Mouse (Mus musculus): ENCODE data around the gene Fam129c.

Fam129c gene

GRCm38 (mm10) chr8:71597451-71597850 is at the start of gene Fam129c:
Gene Fam129c (plus strand): TSS chr8:71597648.
- WGBS, result 85% methylated on average over 3 of the region's 3 CpGs

- WGBS, result 66% methylated on average over 7 of the region's 7 CpGs
Measured at GRCm38 (mm10) chr8:71550754-71551153, 46.7 kb upstream of the Fam129c start.

GRCm38 (mm10) chr8:71552770-71553169 is 44.7 kb upstream of the Fam129c start:
- 82% methylated on average over 6 of the region's 6 CpGs for WGBS

- WGBS, result 66% methylated on average over 6 of the region's 6 CpGs
Measured at GRCm38 (mm10) chr8:71554001-71554400, 43.4 kb upstream of the Fam129c start.

- 89% methylated on average over 2 of the region's 2 CpGs for WGBS
Measured at GRCm38 (mm10) chr8:71554644-71555043, 42.8 kb upstream of the Fam129c start.

GRCm38 (mm10) chr8:71558071-71558957 is 39.1 kb upstream of the Fam129c start, which contains the start of gene Tmem221:
Gene Tmem221 (minus strand): TSS chr8:71558871.
- WGBS, result 6% methylated on average over 70 of the region's 70 CpGs

GRCm38 (mm10) chr8:71558958-71559690 is 38.3 kb upstream of the Fam129c start:
- WGBS, result 8% methylated on average over 24 of the region's 24 CpGs

GRCm38 (mm10) chr8:71560071-71560470 is 37.4 kb upstream of the Fam129c start:
- WGBS, result 89% methylated on average over 3 of the region's 3 CpGs

GRCm38 (mm10) chr8:71560765-71561164 is 36.7 kb upstream of the Fam129c start:
- 86% methylated on average over 5 of the region's 5 CpGs for WGBS

- 15% methylated on average over 15 of the region's 15 CpGs for WGBS
Measured at GRCm38 (mm10) chr8:71561401-71561800, 36.0 kb upstream of the Fam129c start.

- WGBS, result 1% methylated on average over 33 of the region's 33 CpGs
Measured at GRCm38 (mm10) chr8:71562751-71563150, 34.7 kb upstream of the Fam129c start.

GRCm38 (mm10) chr8:71563992-71564391 is 33.5 kb upstream of the Fam129c start:
- WGBS, result 96% methylated on average over 4 of the region's 4 CpGs

- WGBS, result 77% methylated on average over 3 of the region's 3 CpGs
Measured at GRCm38 (mm10) chr8:71566501-71566900, 30.9 kb upstream of the Fam129c start, which contains the start of gene Nxnl1. Gene Nxnl1 (minus strand): TSS chr8:71566601.

- 87% methylated on average over 7 of the region's 7 CpGs for WGBS
Measured at GRCm38 (mm10) chr8:71567587-71567986, 29.9 kb upstream of the Fam129c start.

GRCm38 (mm10) chr8:71568387-71568937 is 29.0 kb upstream of the Fam129c start, which contains the start of gene Slc27a1:
Gene Slc27a1 (plus strand): TSS chr8:71568882.
- 19% methylated on average over 13 of the region's 13 CpGs for WGBS

- 36% methylated on average over 6 of the region's 6 CpGs for whole genome bisulfite sequencing
Measured at GRCm38 (mm10) chr8:71568941-71569340, 28.5 kb upstream of the Fam129c start.

GRCm38 (mm10) chr8:71569366-71570290 is 27.8 kb upstream of the Fam129c start:
- under 1% methylated on average over 51 of the region's 51 CpGs for WGBS

GRCm38 (mm10) chr8:71570291-71570954 is 27.0 kb upstream of the Fam129c start:
- under 1% methylated on average over 41 of the region's 41 CpGs for WGBS

- 80% methylated on average over 2 of the region's 2 CpGs for WGBS
Measured at GRCm38 (mm10) chr8:71572077-71572476, 25.4 kb upstream of the Fam129c start.

GRCm38 (mm10) chr8:71572847-71573633 is 24.4 kb upstream of the Fam129c start:
- WGBS, result 37% methylated on average over 9 of the region's 9 CpGs
